Mouse (Mus musculus) frontal cortex, postnatal 14 days (tissue): ENCODE data around the gene Gbf1.
"Not testable (repeated sequence)": the region's sequence is repeated elsewhere in the genome, so short reads cannot be mapped to it uniquely, and the experiment has no call there.

Experiments
- DNase-seq, 2 experiments: peaks; one replicate each; pipeline ENCODE4 v3.0.0; 2022; ENCODE audit warnings: low spot score in 2 of 2

Gene Gbf1

GRCm38 (mm10) chr19:46147511-46148371 is 4.6 kb upstream of the Gbf1 start, which contains the start of gene Pitx3:
TSS of gene Pitx3 (minus strand) at chr19:46148326.
- no peak for DNase-seq

GRCm38 (mm10) chr19:46148372-46148760 is 3.9 kb upstream of the Gbf1 start:
- peak; percentile 49 to 50 for DNase-seq

- DNase-seq: no peak
Measured at GRCm38 (mm10) chr19:46149091-46149490, 3.2 kb upstream of the Gbf1 start.

- no peak for DNase-seq
Measured at GRCm38 (mm10) chr19:46165950-46166349, 13.6 kb downstream of the Gbf1 start.

- not testable (repeated sequence) for DNase-seq
Measured at GRCm38 (mm10) chr19:46167169-46167568, 14.9 kb downstream of the Gbf1 start.

GRCm38 (mm10) chr19:46169396-46169795 is 17.1 kb downstream of the Gbf1 start:
- no peak for DNase-seq

GRCm38 (mm10) chr19:46169913-46170312 is 17.6 kb downstream of the Gbf1 start:
- no peak for DNase-seq

- no peak for DNase-seq
Measured at GRCm38 (mm10) chr19:46172541-46172940, 20.2 kb downstream of the Gbf1 start.

- no peak for DNase-seq
Measured at GRCm38 (mm10) chr19:46175173-46175572, 22.9 kb downstream of the Gbf1 start.

GRCm38 (mm10) chr19:46177046-46177445 is 24.7 kb downstream of the Gbf1 start:
- no peak for DNase-seq

- no peak for DNase-seq
Measured at GRCm38 (mm10) chr19:46180274-46180673, 28.0 kb downstream of the Gbf1 start.

GRCm38 (mm10) chr19:46182241-46182640 is 29.9 kb downstream of the Gbf1 start:
- DNase-seq: no peak

- no peak for DNase-seq
Measured at GRCm38 (mm10) chr19:46186611-46187010, 34.3 kb downstream of the Gbf1 start.

- DNase-seq: no peak
Measured at GRCm38 (mm10) chr19:46187203-46187602, 34.9 kb downstream of the Gbf1 start.

- DNase-seq: no peak
Measured at GRCm38 (mm10) chr19:46198293-46198692, 46.0 kb downstream of the Gbf1 start.

- no peak for DNase-seq
Measured at GRCm38 (mm10) chr19:46198891-46199290, 46.6 kb downstream of the Gbf1 start.

- no peak for DNase-seq
Measured at GRCm38 (mm10) chr19:46204166-46204565, 51.9 kb downstream of the Gbf1 start.

- no peak for DNase-seq
Measured at GRCm38 (mm10) chr19:46205680-46206079, 53.4 kb downstream of the Gbf1 start.

- no peak for DNase-seq
Measured at GRCm38 (mm10) chr19:46210951-46211350, 58.6 kb downstream of the Gbf1 start.

GRCm38 (mm10) chr19:46214541-46214940 is 62.2 kb downstream of the Gbf1 start:
- no peak for DNase-seq

GRCm38 (mm10) chr19:46215401-46215800 is 63.1 kb downstream of the Gbf1 start:
- no peak for DNase-seq

GRCm38 (mm10) chr19:46216716-46217115 is 64.4 kb downstream of the Gbf1 start:
- DNase-seq: no peak

- not testable (repeated sequence) for DNase-seq
Measured at GRCm38 (mm10) chr19:46217347-46217746, 65.0 kb downstream of the Gbf1 start.

GRCm38 (mm10) chr19:46220116-46220515 is 67.8 kb downstream of the Gbf1 start:
- DNase-seq: no peak
